Mouse (Mus musculus): Measurements from ENCODE around the gene Utp6.

DNA sequence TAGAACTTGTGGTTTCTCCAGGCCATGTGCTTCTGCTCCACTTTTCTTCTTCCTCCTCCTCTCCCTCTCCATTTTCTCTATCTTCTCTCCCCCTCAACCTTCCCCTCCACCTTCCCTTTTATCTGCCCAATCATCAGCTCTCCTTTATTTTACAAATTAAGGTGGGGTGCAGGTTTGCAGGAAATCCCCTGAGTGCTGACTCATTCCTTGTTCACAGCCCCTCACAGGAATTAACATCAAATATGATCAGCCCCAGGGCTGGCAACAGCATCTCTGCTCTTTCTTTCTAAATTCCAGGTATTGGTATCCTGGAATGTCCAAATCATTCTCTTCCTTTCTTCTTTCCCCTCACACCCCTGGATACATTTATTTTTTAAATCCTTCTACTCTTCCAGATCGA, 14.0 kb upstream of the Utp6 start:
- TF ChIP-seq POLR2A (IDR thresholded peaks at IDR 0.05; ENCODE audit: control insufficient read depth in 1 of 2, insufficient read depth in 1 of 2, low read depth in 1 of 2, low read length in 2 of 2, poor library complexity in 1 of 2) (no peak), SIN3A (IDR thresholded peaks at IDR 0.05; ENCODE audit: low read length) (no peak), CTCF (IDR thresholded peaks at IDR 0.05 in 2 of 3, conservative IDR thresholded peaks at IDR 0.05 in 1 of 3; ENCODE audit: control insufficient read depth in 1 of 3, insufficient read depth in 1 of 3, low read depth in 2 of 3, low read length in 3 of 3, poor library complexity in 1 of 3, severe bottlenecking in 1 of 3) (no peak), TCF12 (IDR thresholded peaks at IDR 0.05; ENCODE audit: low read depth, low read length) (no peak), ZNF384 (IDR thresholded peaks at IDR 0.05; ENCODE audit: low read depth, low read length) (no peak), POLR2AphosphoS5 (IDR thresholded peaks at IDR 0.05; ENCODE audit: borderline replicate concordance, low read depth, low read length) (no peak), CHD2 (IDR thresholded peaks at IDR 0.05; ENCODE audit: low read length) (no peak), UBTF (IDR thresholded peaks at IDR 0.05; ENCODE audit: borderline replicate concordance, insufficient read depth, low read depth, low read length) (no peak), ZC3H11A (IDR thresholded peaks at IDR 0.05; ENCODE audit: low read depth, low read length) (no peak), GATA1 (IDR thresholded peaks at IDR 0.05; ENCODE audit: low read depth, low read length) (no peak), NRF1 (IDR thresholded peaks at IDR 0.05; ENCODE audit: insufficient read depth, low read depth, low read length, poor library complexity, severe bottlenecking) (no peak), SMC3 (IDR thresholded peaks at IDR 0.05; ENCODE audit: low read depth, low read length) (no peak), MAZ (IDR thresholded peaks at IDR 0.05; ENCODE audit: low read depth, low read length) (no peak), CHD1 (IDR thresholded peaks at IDR 0.05; ENCODE audit: low read depth, low read length) (no peak)
